Comparison of ENCODE assay signal across 8 mouse cellular contexts in genomic region chr2:112367222-112367621, GRCm38 (mm10). TPM values are rescaled to one million over a fixed set of nuclear protein-coding genes. Genes with fewer than 3 reads are reported as not detected.
DNase-seq lines count a peak whose midpoint lies in the region; ATAC-seq and TF ChIP-seq lines count a peak whose summit lies in the region.

No protein-coding gene starts in this region.

- H3K9ac ChIP-seq in kidney, postnatal 0 days (ENCODE audit: low read depth, low read length), result peak overlapping the region; percentile 87
- peak overlapping the region; percentile 68 for H3K9ac ChIP-seq in forebrain, embryonic 11.5 days (ENCODE audit: low read length)
- peak overlapping the region; percentile 45 for H3K9ac ChIP-seq in limb, embryonic 11.5 days (ENCODE audit: low read length)
- H3K9ac ChIP-seq in neural tube, embryonic 12.5 days, result peak overlapping the region; percentile 77

- H3K4me1 ChIP-seq in kidney, postnatal 0 days (replicated peaks; ENCODE audit: insufficient read depth, low read length), result no peaks in the 10 kb centered on the region
- peaks cover 3% of the 10 kb centered on the region; the same call in 1 of the 2 replicates for H3K4me1 ChIP-seq in forebrain, embryonic 11.5 days (replicated peaks; ENCODE audit: control insufficient read depth, insufficient read depth, low read length)
- H3K4me1 ChIP-seq in limb, embryonic 11.5 days (ENCODE audit: control insufficient read depth, insufficient read depth, low read length), result no peaks in the 10 kb centered on the region
- peaks cover 10% of the 10 kb centered on the region for H3K4me1 ChIP-seq in neural tube, embryonic 12.5 days

- H3K4me2 ChIP-seq in kidney, postnatal 0 days (ENCODE audit: low read length), result peak overlapping the region; percentile 89
- peak overlapping the region; percentile 75 for H3K4me2 ChIP-seq in forebrain, embryonic 11.5 days (ENCODE audit: low read depth, low read length, severe bottlenecking)
- peak overlapping the region; percentile 71 for H3K4me2 ChIP-seq in limb, embryonic 11.5 days (ENCODE audit: low read depth, severe bottlenecking)
- peak overlapping the region; percentile 94 for H3K4me2 ChIP-seq in neural tube, embryonic 12.5 days (replicated peaks)

- H3K27ac ChIP-seq in kidney, postnatal 0 days, result peak overlapping the region; percentile 74
- H3K27ac ChIP-seq in forebrain, embryonic 11.5 days (ENCODE audit: low read depth, low read length), result no peak overlapping the region
- H3K27ac ChIP-seq in limb, embryonic 11.5 days (replicated peaks; ENCODE audit: low read depth, low read length), result no peak overlapping the region
- H3K27ac ChIP-seq in neural tube, embryonic 12.5 days, result no peak overlapping the region

- peaks cover 10% of the 10 kb centered on the region; the same call in 1 of the 2 replicates for H3K36me3 ChIP-seq in kidney, postnatal 0 days (ENCODE audit: insufficient read depth, low read length)
- no peaks in the 10 kb centered on the region; the same call in 1 of the 2 replicates for H3K36me3 ChIP-seq in forebrain, embryonic 11.5 days (ENCODE audit: control insufficient read depth, insufficient read depth, low read length)
- H3K36me3 ChIP-seq in limb, embryonic 11.5 days (ENCODE audit: control insufficient read depth, insufficient read depth, low read length), result 0 out of 2 replicates have a peak, but pooled peaks cover 3% of the 10 kb centered on the region
- H3K36me3 ChIP-seq in neural tube, embryonic 12.5 days, result peaks cover 18% of the 10 kb centered on the region

- H3K9me3 ChIP-seq in kidney, postnatal 0 days (replicated peaks; ENCODE audit: low read length), result no peaks in the 10 kb centered on the region
- no peaks in the 10 kb centered on the region for H3K9me3 ChIP-seq in forebrain, embryonic 11.5 days (ENCODE audit: control insufficient read depth, low read length)
- no peaks in the 10 kb centered on the region for H3K9me3 ChIP-seq in limb, embryonic 11.5 days (ENCODE audit: control insufficient read depth, low read length)
- H3K9me3 ChIP-seq in neural tube, embryonic 12.5 days, result no peaks in the 10 kb centered on the region

- WGBS in kidney, postnatal 0 days, result 19% methylated on average over 15 of the region's 15 CpGs
- WGBS in forebrain, embryonic 11.5 days, result 23% methylated on average over 15 of the region's 15 CpGs
- 20% methylated on average over 15 of the region's 15 CpGs for WGBS in limb, embryonic 11.5 days
- 19% methylated on average over 15 of the region's 15 CpGs for WGBS in neural tube, embryonic 12.5 days

- peak overlapping the region; percentile 98 for H3K4me3 ChIP-seq in kidney, postnatal 0 days (replicated peaks; ENCODE audit: low read depth, low read length)
- H3K4me3 ChIP-seq in forebrain, embryonic 11.5 days (ENCODE audit: low read depth, low read length), result peak overlapping the region; percentile 85
- H3K4me3 ChIP-seq in limb, embryonic 11.5 days (ENCODE audit: low read depth, low read length), result peak overlapping the region; percentile 42
- peak overlapping the region; percentile 84 for H3K4me3 ChIP-seq in neural tube, embryonic 12.5 days

- no peaks in the 10 kb centered on the region for H3K27me3 ChIP-seq in kidney, postnatal 0 days (ENCODE audit: insufficient read depth, low read length)
- no peaks in the 10 kb centered on the region for H3K27me3 ChIP-seq in forebrain, embryonic 11.5 days (ENCODE audit: control insufficient read depth, insufficient read depth, low read length)
- no peaks in the 10 kb centered on the region for H3K27me3 ChIP-seq in limb, embryonic 11.5 days (ENCODE audit: control insufficient read depth, insufficient read depth, low read length)
- no peaks in the 10 kb centered on the region for H3K27me3 ChIP-seq in neural tube, embryonic 12.5 days (replicated peaks)

- DNase-seq in kidney, postnatal 0 days (ENCODE audit: low spot score), result no peak
- DNase-seq in kidney, postnatal 25 days, result no peak
- DNase-seq in ZHBTc4 (ENCODE audit: low read depth, low spot score), result peak; percentile 16
- no peak for DNase-seq in forebrain, embryonic 11.5 days (ENCODE audit: low spot score)
- DNase-seq in limb, embryonic 11.5 days (ENCODE audit: low spot score), result peak; percentile 31
- no peak for DNase-seq in left cerebral cortex, adult 9 months (ENCODE audit: low spot score in 2 of 2)
- no peak for DNase-seq in layer of hippocampus, adult 11-12 months (ENCODE audit: low spot score)

- no peak for TF ChIP-seq CTCF in kidney, postnatal 0 days (IDR thresholded peaks at IDR 0.05; ENCODE audit: low read depth)

- no peak for ATAC-seq in kidney, postnatal 0 days (replicated peaks; ENCODE audit: low FRiP score, low read depth)
- peak; percentile 22 for ATAC-seq in forebrain, embryonic 11.5 days (replicated peaks; ENCODE audit: low FRiP score)
- no peak; the same call in 1 of the 2 replicates for ATAC-seq in limb, embryonic 11.5 days (ENCODE audit: insufficient number of reproducible peaks, low FRiP score, low TSS enrichment, low read depth)
- ATAC-seq in neural tube, embryonic 12.5 days (ENCODE audit: low FRiP score, low read depth), result peak; percentile 27; the same call in 1 of the 2 replicates

RNA-seq across cellular contexts. Expression of gene Emc4, which starts 0.6 kb away (rescaled TPM):
- polyA plus RNA-seq in kidney, postnatal 0 days (2015; fragmentation: Nextera tagmentation; extraction: Ambion mirVana), result 127 and 141 TPM in 2 replicates
- polyA plus RNA-seq in forebrain, embryonic 11.5 days (2014; fragmentation: Nextera tagmentation; extraction: Ambion mirVana), result 99.7 and 111 TPM in 2 replicates
- polyA plus RNA-seq in limb, embryonic 11.5 days (2014; fragmentation: Nextera tagmentation; extraction: Ambion mirVana), result 103 and 106 TPM in 2 replicates
- 122 and 132 TPM in 2 replicates for polyA plus RNA-seq in neural tube, embryonic 12.5 days (2016; fragmentation: Nextera tagmentation; extraction: Ambion mirVana)

RNA-seq across cellular contexts. Expression of gene Katnbl1, which starts 11.8 kb away (rescaled TPM):
- 33.8 and 35.2 TPM in 2 replicates for polyA plus RNA-seq in kidney, postnatal 0 days (2015; fragmentation: Nextera tagmentation; extraction: Ambion mirVana)
- polyA plus RNA-seq in forebrain, embryonic 11.5 days (2014; fragmentation: Nextera tagmentation; extraction: Ambion mirVana), result 49.8 and 53.6 TPM in 2 replicates
- polyA plus RNA-seq in limb, embryonic 11.5 days (2014; fragmentation: Nextera tagmentation; extraction: Ambion mirVana), result 50.3 and 50.7 TPM in 2 replicates
- 46.9 and 48.8 TPM in 2 replicates for polyA plus RNA-seq in neural tube, embryonic 12.5 days (2016; fragmentation: Nextera tagmentation; extraction: Ambion mirVana)

Comparison
In these comparisons a context has a peak if more than half of its experiments do, and no peak if none do; other contexts are left out.
1. ATAC-seq: peak in forebrain, embryonic 11.5 days (single experiment) and neural tube, embryonic 12.5 days (single experiment); none in kidney, postnatal 0 days (single experiment) and limb, embryonic 11.5 days (single experiment).
2. DNase-seq: peak in ZHBTc4 (single experiment) and limb, embryonic 11.5 days (single experiment); none in kidney, postnatal 0 days (single experiment), kidney, postnatal 25 days (0 of 2), forebrain, embryonic 11.5 days (single experiment), left cerebral cortex, adult 9 months (0 of 2) and layer of hippocampus, adult 11-12 months (single experiment).
3. H3K4me3 ChIP-seq: peak in every context shown above with its lines; median percentile 98 in kidney, postnatal 0 days; 85 in forebrain, embryonic 11.5 days; 84 in neural tube, embryonic 12.5 days; 42 in limb, embryonic 11.5 days.
4. Peak in every context shown above with its lines, with median percentiles within 50 percentile points of each other: H3K4me2 ChIP-seq and H3K9ac ChIP-seq.